11 mouse cellular contexts compared by ENCODE assay signal in genomic region chr12:76102621-76103020, GRCm38 (mm10).
DNase-seq lines count a peak whose midpoint lies in the region; ATAC-seq lines count a peak whose summit lies in the region.
"Had no signal": no experiment of that assay in that cellular context is flagged by ENCODE, and none has a peak within 500 bp of the region (broad histone marks: within the 10 kb centered on the region; RNA-seq: fewer than 3 reads in every experiment).

No protein-coding gene starts in this region.

- ATAC-seq in granulocyte monocyte progenitor cell, adult 5-6 weeks (replicated peaks; ENCODE audit: poor library complexity, severe bottlenecking), result no peak
- no peak for ATAC-seq in activated CD4-positive, CD25-positive, alpha-beta regulatory T cell, adult 4 months
- no peak for ATAC-seq in monocyte, adult 5-6 weeks (replicated peaks; ENCODE audit: insufficient number of reproducible peaks, low FRiP score, low TSS enrichment, poor library complexity, severe bottlenecking)

- peak; percentile 27 to 39 for DNase-seq in frontal cortex, postnatal 36 days (ENCODE audit: low spot score in 2 of 2)
- DNase-seq in frontal cortex, postnatal 10 days (ENCODE audit: low spot score in 2 of 2), result no peak
- peak; percentile 41 to 51 for DNase-seq in right cerebral cortex, adult 2 months (ENCODE audit: low spot score in 2 of 2)
- DNase-seq in right cerebral cortex, postnatal 4 days, result no peak
- peak; percentile 38 to 55 for DNase-seq in layer of hippocampus, adult 8-10 months (ENCODE audit: low spot score in 2 of 2)
- DNase-seq: adrenal gland, adult 8-10 months; lung, embryonic 14.5 days; thymus, postnatal 14 days had no signal

Comparison
In these comparisons a context has a peak if more than half of its experiments do, and no peak if none do; other contexts are left out.
1. DNase-seq: peak in frontal cortex, postnatal 36 days (2 of 2), right cerebral cortex, adult 2 months (2 of 2) and layer of hippocampus, adult 8-10 months (2 of 2); none in frontal cortex, postnatal 10 days (0 of 2) and right cerebral cortex, postnatal 4 days (single experiment).